Mouse (Mus musculus): ENCODE data around the gene Gtf2e1. TPM values are rescaled to one million over a fixed set of nuclear protein-coding genes. Genes with fewer than 3 reads are reported as not detected.

The Gtf2e1 gene
- total RNA-seq (2012; rRNA removed) (29.5 and 39.5 TPM in 2 replicates), total RNA-seq (2014; rRNA removed) (72.7 and 77.9 TPM in 2 replicates), polyA plus RNA-seq (2012; ENCODE audit: insufficient read length, low read depth) (52.2 and 56.0 TPM in 2 replicates)

- H3K4me2 ChIP-seq (ENCODE audit: insufficient read depth, low read depth, poor library complexity, severe bottlenecking): peak within 1 kb of the TSS; percentile 99
- peak within 1 kb of the TSS; percentile 76 to 96 (median 82) for H3K4me3 ChIP-seq (replicated peaks in 1 of 3; ENCODE audit: low read depth in 2 of 3, low read length in 2 of 3, poor library complexity in 1 of 3)
- in situ Hi-C loops (cut with MboI; ENCODE audit: low pct_ligation_motif_present, low pct_unique_long_range_greater_than_20kb, low sequenced_read_pairs): loop anchor here (10.0 kb wide), 1 partner anchor 145 kb away; no protein-coding TSS in a partner anchor
- H3K36me3 ChIP-seq (replicated peaks in 1 of 2; ENCODE audit: control insufficient read depth in 1 of 2, insufficient read depth in 1 of 2, low read length in 1 of 2): peaks cover 21 to 47% of the 10 kb centered on the region in 2 experiments
- H3K4me1 ChIP-seq (ENCODE audit: control insufficient read depth in 1 of 2, insufficient read depth in 2 of 2): peaks cover 12 to 56% of the 10 kb centered on the region in 2 experiments
- H3K79me2 ChIP-seq (replicated peaks; ENCODE audit: control insufficient read depth, extremely low read depth, insufficient read depth, poor library complexity, severe bottlenecking): peaks cover 44% of the 10 kb centered on the region
- H3K27me3 ChIP-seq (replicated peaks): no peaks in the 10 kb centered on the region
- dilution Hi-C loops (cut with MboI; ENCODE audit: extremely low pct_ligation_motif_present, extremely low pct_unique_long_range_greater_than_20kb, low sequenced_read_pairs): no loop called here
- H3K9me3 ChIP-seq (replicated peaks; ENCODE audit: low read length): no peaks in the 10 kb centered on the region
- H3K27ac ChIP-seq (ENCODE audit: insufficient read depth, low read depth): peak within 1 kb of the TSS; percentile 45; the same call in 1 of the 2 replicates
- peak within 1 kb of the TSS; percentile 84 for H3K9ac ChIP-seq (ENCODE audit: insufficient read depth, low read depth)
- DNase-seq (ENCODE audit: extremely low read depth): peak; percentile 100
- TF ChIP-seq IRF4 (IDR thresholded peaks at IDR 0.05; ENCODE audit: low read depth, low read length) (peak; percentile 73), RAD21 (IDR thresholded peaks at IDR 0.05; ENCODE audit: low read depth, low read length) (no peak), ETS1 (conservative IDR thresholded peaks at IDR 0.05; ENCODE audit: low read depth, low read length) (peak; percentile 16; the same call in 1 of the 2 replicates), ZNF384 (IDR thresholded peaks at IDR 0.05; ENCODE audit: low read depth, low read length) (0 out of 2 replicates have a peak, but pooled peaks have one; percentile 4), POLR2A (IDR thresholded peaks at IDR 0.05; ENCODE audit: low read depth, low read length) (peak; percentile 96), EP300 (IDR thresholded peaks at IDR 0.05; ENCODE audit: low read length) (no peak), RCOR1 (conservative IDR thresholded peaks at IDR 0.05; ENCODE audit: low read depth, low read length) (peak; percentile 38; the same call in 1 of the 2 replicates), ZKSCAN1 (IDR thresholded peaks at IDR 0.05; ENCODE audit: borderline replicate concordance, low read depth, low read length) (no peak), CHD2 (IDR thresholded peaks at IDR 0.05; ENCODE audit: low read length) (peak; percentile 89), SMC3 (IDR thresholded peaks at IDR 0.05; ENCODE audit: low read depth, low read length) (no peak), HCFC1 (IDR thresholded peaks at IDR 0.05; ENCODE audit: low read depth, low read length) (peak; percentile 87), USF1 (IDR thresholded peaks at IDR 0.05; ENCODE audit: low read depth, low read length) (no peak), NELFE (IDR thresholded peaks at IDR 0.05; ENCODE audit: low read depth, low read length) (peak; percentile 96), MAZ (IDR thresholded peaks at IDR 0.05; ENCODE audit: low read depth, low read length) (peak; percentile 95), UBTF (IDR thresholded peaks at IDR 0.05; ENCODE audit: low read depth, low read length) (no peak), BHLHE40 (IDR thresholded peaks at IDR 0.05; ENCODE audit: low read depth, low read length) (no peak), CTCF (conservative IDR thresholded peaks at IDR 0.05 in 1 of 2, IDR thresholded peaks at IDR 0.05 in 1 of 2; ENCODE audit: low read depth in 2 of 2, low read length in 2 of 2) (0 out of 4 replicates have a peak, but pooled peaks of 1 of the 2 experiments have one; percentile 2), JUN (IDR thresholded peaks at IDR 0.05; ENCODE audit: insufficient read depth, low read depth, low read length) (no peak), ZMIZ1 (IDR thresholded peaks at IDR 0.05; ENCODE audit: low read depth, low read length) (peak; percentile 74), KAT2A (IDR thresholded peaks at IDR 0.05; ENCODE audit: insufficient replicate concordance, low read length) (peak; percentile 82; the same call in 1 of the 2 replicates), TBP (conservative IDR thresholded peaks at IDR 0.05; ENCODE audit: low read depth, low read length) (peak; percentile 80), TCF12 (IDR thresholded peaks at IDR 0.05; ENCODE audit: low read depth, low read length) (peak; percentile 75), MYC (IDR thresholded peaks at IDR 0.05; ENCODE audit: low read depth, low read length) (peak; percentile 87), JUND (conservative IDR thresholded peaks at IDR 0.05; ENCODE audit: low read depth, low read length) (no peak), MAFK (IDR thresholded peaks at IDR 0.05; ENCODE audit: insufficient replicate concordance, low read length) (no peak), MXI1 (IDR thresholded peaks at IDR 0.05; ENCODE audit: low read depth, low read length) (peak; percentile 97), ELF1 (IDR thresholded peaks at IDR 0.05; ENCODE audit: low read depth, low read length) (peak; percentile 91), GABPA (IDR thresholded peaks at IDR 0.05; ENCODE audit: insufficient replicate concordance, low read depth, low read length) (no peak; the same call in 1 of the 2 replicates), SIN3A (IDR thresholded peaks at IDR 0.05; ENCODE audit: low read length) (peak; percentile 98), E2F4 (IDR thresholded peaks at IDR 0.05; ENCODE audit: insufficient replicate concordance, low read depth, low read length) (peak; percentile 18; the same call in 1 of the 2 replicates), POLR2AphosphoS2 (IDR thresholded peaks at IDR 0.05; ENCODE audit: low read depth, low read length) (peak; percentile 93), PAX5 (IDR thresholded peaks at IDR 0.05; ENCODE audit: low read length) (no peak), MEF2A (IDR thresholded peaks at IDR 0.05; ENCODE audit: borderline replicate concordance, low read depth, low read length) (no peak), CHD1 (IDR thresholded peaks at IDR 0.05; ENCODE audit: low read depth, low read length) (no peak; the same call in 1 of the 2 replicates), MAX (IDR thresholded peaks at IDR 0.05; ENCODE audit: low read length) (peak; percentile 82), USF2 (conservative IDR thresholded peaks at IDR 0.05; ENCODE audit: low read depth, low read length) (no peak), NRF1 (IDR thresholded peaks at IDR 0.05; ENCODE audit: low read depth, low read length) (peak; percentile 59)
Observed at GRCm38 (mm10) chr16:37539611-37540580, at the start of gene Gtf2e1, which contains the start of gene Rabl3. Gene Gtf2e1 (minus strand): TSS chr16:37539789. Gene Rabl3 (plus strand): TSS chr16:37539885.
